16 mouse cellular contexts compared by ENCODE assay signal in genomic region chr1:182514803-182515590, GRCm38 (mm10). TPM values are rescaled to one million over a fixed set of nuclear protein-coding genes. Genes with fewer than 3 reads are reported as not detected.
DNase-seq lines count a peak whose midpoint lies in the region; ATAC-seq lines count a peak whose summit lies in the region.
"Had no signal": no experiment of that assay in that cellular context is flagged by ENCODE, and none has a peak within 500 bp of the region (broad histone marks: within the 10 kb centered on the region; RNA-seq: fewer than 3 reads in every experiment).

No protein-coding gene starts in this region.

- no peaks in the 10 kb centered on the region for H3K9me3 ChIP-seq in embryonic facial prominence, embryonic 13.5 days
- no peaks in the 10 kb centered on the region for H3K9me3 ChIP-seq in embryonic facial prominence, embryonic 10.5 days
- H3K9me3 ChIP-seq in hindbrain, embryonic 15.5 days: no peaks in the 10 kb centered on the region
- H3K9me3 ChIP-seq in hindbrain, embryonic 16.5 days (ENCODE audit: control insufficient read depth, low read length): no peaks in the 10 kb centered on the region
- H3K9me3 ChIP-seq in neural tube, embryonic 12.5 days: no peaks in the 10 kb centered on the region
- no peaks in the 10 kb centered on the region for H3K9me3 ChIP-seq in stomach, embryonic 15.5 days
- H3K9me3 ChIP-seq: forebrain, embryonic 13.5 days; kidney, embryonic 15.5 days had no signal

- WGBS in embryonic facial prominence, embryonic 13.5 days: 73% methylated on average over 10 of the region's 10 CpGs
- 91% methylated on average over 10 of the region's 10 CpGs for WGBS in embryonic facial prominence, embryonic 10.5 days
- 86% methylated on average over 10 of the region's 10 CpGs for WGBS in hindbrain, embryonic 15.5 days
- WGBS in hindbrain, embryonic 16.5 days: 81% methylated on average over 10 of the region's 10 CpGs
- 85% methylated on average over 10 of the region's 10 CpGs for WGBS in neural tube, embryonic 12.5 days
- 84% methylated on average over 10 of the region's 10 CpGs for WGBS in stomach, embryonic 15.5 days

- peaks cover 48% of the 10 kb centered on the region for H3K4me1 ChIP-seq in embryonic facial prominence, embryonic 13.5 days
- H3K4me1 ChIP-seq in embryonic facial prominence, embryonic 10.5 days: peaks cover 39% of the 10 kb centered on the region
- peaks cover 23% of the 10 kb centered on the region for H3K4me1 ChIP-seq in hindbrain, embryonic 15.5 days (replicated peaks)
- peaks cover 16% of the 10 kb centered on the region for H3K4me1 ChIP-seq in hindbrain, embryonic 16.5 days (ENCODE audit: control insufficient read depth, insufficient read depth, low read depth, low read length)
- peaks cover 17% of the 10 kb centered on the region for H3K4me1 ChIP-seq in neural tube, embryonic 12.5 days
- H3K4me1 ChIP-seq in stomach, embryonic 15.5 days: peaks cover 19% of the 10 kb centered on the region

- no peak overlapping the region for H3K27ac ChIP-seq in embryonic facial prominence, embryonic 13.5 days
- H3K27ac ChIP-seq in embryonic facial prominence, embryonic 10.5 days (replicated peaks): no peak overlapping the region
- H3K27ac ChIP-seq in hindbrain, embryonic 15.5 days (replicated peaks): no peak overlapping the region
- no peak overlapping the region for H3K27ac ChIP-seq in hindbrain, embryonic 16.5 days (ENCODE audit: low read depth, low read length)
- no peak overlapping the region for H3K27ac ChIP-seq in neural tube, embryonic 12.5 days
- H3K27ac ChIP-seq in stomach, embryonic 15.5 days: no peak overlapping the region
- H3K27ac ChIP-seq: forebrain, embryonic 13.5 days; kidney, embryonic 15.5 days had no signal

- peak overlapping the region; percentile 79; the same call in 1 of the 2 replicates for H3K4me2 ChIP-seq in embryonic facial prominence, embryonic 13.5 days
- H3K4me2 ChIP-seq in hindbrain, embryonic 15.5 days: peak overlapping the region; percentile 70; the same call in 1 of the 2 replicates
- H3K4me2 ChIP-seq in hindbrain, embryonic 16.5 days (ENCODE audit: low read length): no peak overlapping the region
- H3K4me2 ChIP-seq in neural tube, embryonic 12.5 days (replicated peaks): peak overlapping the region; percentile 75
- 0 out of 2 replicates have a peak overlapping the region, but pooled peaks have one; percentile 76 for H3K4me2 ChIP-seq in stomach, embryonic 15.5 days

- peak overlapping the region; percentile 81; the same call in 1 of the 2 replicates for H3K4me3 ChIP-seq in embryonic facial prominence, embryonic 13.5 days
- H3K4me3 ChIP-seq in embryonic facial prominence, embryonic 10.5 days: no peak overlapping the region
- no peak overlapping the region for H3K4me3 ChIP-seq in hindbrain, embryonic 15.5 days
- no peak overlapping the region for H3K4me3 ChIP-seq in hindbrain, embryonic 16.5 days (ENCODE audit: low read length)
- no peak overlapping the region for H3K4me3 ChIP-seq in neural tube, embryonic 12.5 days
- H3K4me3 ChIP-seq in stomach, embryonic 15.5 days (replicated peaks): no peak overlapping the region

- peaks cover 49% of the 10 kb centered on the region for H3K36me3 ChIP-seq in embryonic facial prominence, embryonic 13.5 days
- peaks cover 44% of the 10 kb centered on the region for H3K36me3 ChIP-seq in embryonic facial prominence, embryonic 10.5 days (replicated peaks)
- peaks cover 19% of the 10 kb centered on the region for H3K36me3 ChIP-seq in hindbrain, embryonic 15.5 days
- H3K36me3 ChIP-seq in hindbrain, embryonic 16.5 days (ENCODE audit: control insufficient read depth, insufficient read depth, low read length): peaks cover 8% of the 10 kb centered on the region
- H3K36me3 ChIP-seq in neural tube, embryonic 12.5 days: peaks cover 24% of the 10 kb centered on the region
- peaks cover 11% of the 10 kb centered on the region for H3K36me3 ChIP-seq in stomach, embryonic 15.5 days
- H3K36me3 ChIP-seq: G1E had no signal

- DNase-seq in embryonic facial prominence, embryonic 10.5 days (ENCODE audit: low spot score): no peak
- no peak for DNase-seq in neural tube, embryonic 10.5 days (ENCODE audit: extremely low spot score, low spot score)
- DNase-seq in adrenal gland, adult (ENCODE audit: inconsistent age in 2 of 2, low spot score in 1 of 2): no peak
- DNase-seq: cerebellum, adult 9-10 months; gastrocnemius, postnatal 25 days; heart, postnatal 4 days; lung, adult 18-20 months had no signal

- H3K27me3 ChIP-seq in embryonic facial prominence, embryonic 13.5 days: no peaks in the 10 kb centered on the region
- H3K27me3 ChIP-seq in embryonic facial prominence, embryonic 10.5 days (replicated peaks; ENCODE audit: low read depth, poor library complexity, severe bottlenecking): peaks cover 19% of the 10 kb centered on the region
- no peaks in the 10 kb centered on the region for H3K27me3 ChIP-seq in hindbrain, embryonic 15.5 days
- H3K27me3 ChIP-seq in hindbrain, embryonic 16.5 days (replicated peaks; ENCODE audit: control insufficient read depth, insufficient read depth, low read length): no peaks in the 10 kb centered on the region
- H3K27me3 ChIP-seq in neural tube, embryonic 12.5 days (replicated peaks): no peaks in the 10 kb centered on the region
- no peaks in the 10 kb centered on the region for H3K27me3 ChIP-seq in stomach, embryonic 15.5 days (replicated peaks)
- H3K27me3 ChIP-seq: kidney, embryonic 15.5 days had no signal

- H3K9ac ChIP-seq in embryonic facial prominence, embryonic 13.5 days: no peak overlapping the region
- H3K9ac ChIP-seq in hindbrain, embryonic 15.5 days: no peak overlapping the region
- H3K9ac ChIP-seq in hindbrain, embryonic 16.5 days (ENCODE audit: low read depth, low read length): no peak overlapping the region
- no peak overlapping the region for H3K9ac ChIP-seq in neural tube, embryonic 12.5 days
- H3K9ac ChIP-seq in stomach, embryonic 15.5 days: no peak overlapping the region

- no peak for ATAC-seq in embryonic facial prominence, embryonic 13.5 days (ENCODE audit: insufficient number of reproducible peaks, insufficient read depth, low FRiP score, low TSS enrichment, low read depth)
- no peak for ATAC-seq in hindbrain, embryonic 15.5 days (ENCODE audit: low FRiP score, low read depth)
- no peak for ATAC-seq in hindbrain, embryonic 16.5 days
- no peak for ATAC-seq in neural tube, embryonic 12.5 days (ENCODE audit: low FRiP score, low read depth)
- ATAC-seq in stomach, embryonic 15.5 days (ENCODE audit: insufficient read depth, low FRiP score, low read depth): no peak
- ATAC-seq: forebrain, embryonic 13.5 days had no signal

RNA-seq across cellular contexts. Expression of gene Capn2, which starts 2.4 kb away (rescaled TPM):
- 125 and 128 TPM in 2 replicates for polyA plus RNA-seq in embryonic facial prominence, embryonic 13.5 days (2015; fragmentation: Nextera tagmentation; extraction: Ambion mirVana)
- polyA plus RNA-seq in embryonic facial prominence, embryonic 10.5 days (2016; fragmentation: Nextera tagmentation; extraction: Ambion mirVana): 75.1 and 84.8 TPM in 2 replicates
- 93.3 and 93.9 TPM in 2 replicates for polyA plus RNA-seq in hindbrain, embryonic 15.5 days (2015; fragmentation: Nextera tagmentation; extraction: Ambion mirVana)
- polyA plus RNA-seq in hindbrain, embryonic 16.5 days (2015; fragmentation: Nextera tagmentation; extraction: Ambion mirVana): 93.9 and 102 TPM in 2 replicates
- polyA plus RNA-seq in neural tube, embryonic 12.5 days (2016; fragmentation: Nextera tagmentation; extraction: Ambion mirVana): 104 and 115 TPM in 2 replicates
- polyA plus RNA-seq in stomach, embryonic 15.5 days (2015; fragmentation: Nextera tagmentation; extraction: Ambion mirVana): 107 and 108 TPM in 2 replicates
- polyA plus RNA-seq: G1E had no signal

RNA-seq across cellular contexts. Expression of gene Capn8, which starts 49.8 kb away (rescaled TPM):
- 0.14 TPM in 1 of 2 replicates, not detected in the other for polyA plus RNA-seq in embryonic facial prominence, embryonic 13.5 days (2015; fragmentation: Nextera tagmentation; extraction: Ambion mirVana)
- polyA plus RNA-seq in embryonic facial prominence, embryonic 10.5 days (2016; fragmentation: Nextera tagmentation; extraction: Ambion mirVana): not detected in 2 replicates
- polyA plus RNA-seq in hindbrain, embryonic 15.5 days (2015; fragmentation: Nextera tagmentation; extraction: Ambion mirVana): not detected in 2 replicates
- polyA plus RNA-seq in hindbrain, embryonic 16.5 days (2015; fragmentation: Nextera tagmentation; extraction: Ambion mirVana): 0.09 TPM in 1 of 2 replicates, not detected in the other
- polyA plus RNA-seq in neural tube, embryonic 12.5 days (2016; fragmentation: Nextera tagmentation; extraction: Ambion mirVana): 0.10 and 0.15 TPM in 2 replicates
- polyA plus RNA-seq in stomach, embryonic 15.5 days (2015; fragmentation: Nextera tagmentation; extraction: Ambion mirVana): 2.2 and 2.4 TPM in 2 replicates
- polyA plus RNA-seq: G1E; kidney, embryonic 15.5 days; neural tube, embryonic 14.5 days had no signal
